Mouse (Mus musculus): ENCODE measurements around the gene Styk1. TPM values are rescaled to one million over a fixed set of nuclear protein-coding genes. Genes with fewer than 3 reads are reported as not detected.

Styk1 gene
- polyA plus RNA-seq, 1 experiment: not detected

DNA sequence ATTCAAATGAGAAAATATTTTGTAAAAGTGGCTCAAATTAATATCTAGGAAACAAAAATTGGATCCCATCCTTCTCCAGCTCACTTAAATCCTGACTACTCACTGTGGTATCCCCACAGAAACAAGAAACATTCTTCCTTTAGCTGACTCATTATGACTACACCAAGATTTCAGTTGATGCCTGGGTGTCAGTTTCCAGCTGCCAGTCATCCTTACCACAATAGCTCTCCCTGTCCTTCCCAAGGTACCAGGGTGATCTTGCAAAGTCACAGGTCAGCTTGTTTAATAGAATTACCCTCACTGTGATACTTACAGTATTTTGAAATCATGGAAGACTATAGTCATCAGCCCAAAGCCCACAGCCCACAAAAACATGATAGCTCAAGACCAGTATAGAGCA, 54.9 kb downstream of the Styk1 start:
- H3K4me3 ChIP-seq (ENCODE audit: low read depth, low read length): no peak overlapping the region
- no peaks in the 10 kb centered on the region for H3K36me3 ChIP-seq (ENCODE audit: control insufficient read depth, insufficient read depth, low read length, poor library complexity, severe bottlenecking)
- no peaks in the 10 kb centered on the region for H3K9me3 ChIP-seq (replicated peaks; ENCODE audit: control insufficient read depth, insufficient read depth, low read length, poor library complexity, severe bottlenecking)
- TF ChIP-seq POLR2A (IDR thresholded peaks at IDR 0.05; ENCODE audit: insufficient read depth, low read length) (no peak), CTCF (IDR thresholded peaks at IDR 0.05; ENCODE audit: low read depth, low read length) (no peak), EP300 (IDR thresholded peaks at IDR 0.05; ENCODE audit: insufficient read depth, low read depth, low read length) (no peak)
- no peaks in the 10 kb centered on the region for H3K27me3 ChIP-seq (ENCODE audit: control insufficient read depth, insufficient read depth, low read length, poor library complexity, severe bottlenecking)
- H3K27ac ChIP-seq (ENCODE audit: insufficient read depth, low read length): no peak overlapping the region
- no peaks in the 10 kb centered on the region for H3K4me1 ChIP-seq (ENCODE audit: control insufficient read depth, insufficient read depth, low read length)
- no peak overlapping the region for H3K9ac ChIP-seq (ENCODE audit: low read depth, poor library complexity, severe bottlenecking)

DNA sequence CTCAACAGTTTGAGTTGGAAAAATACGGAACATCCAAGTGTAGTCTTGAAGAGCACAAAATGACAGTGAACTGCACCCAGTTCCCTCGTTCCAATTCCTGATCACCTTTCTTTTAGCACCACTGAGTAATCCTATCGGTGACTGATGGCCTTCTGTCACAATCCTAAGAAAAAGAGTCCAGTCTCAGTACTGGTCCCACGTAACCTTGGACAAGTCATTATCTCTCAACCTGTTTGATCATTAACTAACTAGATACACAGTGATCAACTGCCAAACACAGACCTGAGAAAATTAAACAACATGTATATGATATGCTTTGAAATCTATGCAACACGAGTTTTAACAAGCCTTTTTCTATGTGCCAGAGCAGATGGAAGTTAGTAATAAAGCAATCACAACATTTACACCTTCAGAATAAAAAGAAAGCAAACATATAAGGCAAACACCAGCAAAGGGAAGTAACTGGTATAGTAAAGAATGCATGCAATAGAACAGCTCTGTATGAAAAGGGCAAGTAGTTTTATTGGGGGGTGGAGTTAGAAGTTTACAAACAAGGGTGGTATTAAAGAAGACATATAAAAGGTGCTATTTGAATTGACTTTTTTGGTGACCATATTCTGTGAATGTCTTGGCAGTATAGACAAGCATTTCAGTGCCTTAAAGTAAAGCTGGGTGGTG, 58.8 kb downstream of the Styk1 start:
- Histone ChIP-seq H3K27ac (ENCODE audit: insufficient read depth, low read length) (no peak overlapping the region), H3K4me1 (ENCODE audit: control insufficient read depth, insufficient read depth, low read length) (no peaks in the 10 kb centered on the region), H3K36me3 (ENCODE audit: control insufficient read depth, insufficient read depth, low read length, poor library complexity, severe bottlenecking) (no peaks in the 10 kb centered on the region), H3K4me3 (ENCODE audit: low read depth, low read length) (no peak overlapping the region), H3K27me3 (ENCODE audit: control insufficient read depth, insufficient read depth, low read length, poor library complexity, severe bottlenecking) (no peaks in the 10 kb centered on the region), H3K9ac (ENCODE audit: low read depth, poor library complexity, severe bottlenecking) (no peak overlapping the region), H3K9me3 (replicated peaks; ENCODE audit: control insufficient read depth, insufficient read depth, low read length, poor library complexity, severe bottlenecking) (no peaks in the 10 kb centered on the region)
- TF ChIP-seq POLR2A (IDR thresholded peaks at IDR 0.05; ENCODE audit: insufficient read depth, low read length): no peak
- TF ChIP-seq EP300 (IDR thresholded peaks at IDR 0.05; ENCODE audit: insufficient read depth, low read depth, low read length): no peak
- TF ChIP-seq CTCF (IDR thresholded peaks at IDR 0.05; ENCODE audit: low read depth, low read length): no peak

DNA sequence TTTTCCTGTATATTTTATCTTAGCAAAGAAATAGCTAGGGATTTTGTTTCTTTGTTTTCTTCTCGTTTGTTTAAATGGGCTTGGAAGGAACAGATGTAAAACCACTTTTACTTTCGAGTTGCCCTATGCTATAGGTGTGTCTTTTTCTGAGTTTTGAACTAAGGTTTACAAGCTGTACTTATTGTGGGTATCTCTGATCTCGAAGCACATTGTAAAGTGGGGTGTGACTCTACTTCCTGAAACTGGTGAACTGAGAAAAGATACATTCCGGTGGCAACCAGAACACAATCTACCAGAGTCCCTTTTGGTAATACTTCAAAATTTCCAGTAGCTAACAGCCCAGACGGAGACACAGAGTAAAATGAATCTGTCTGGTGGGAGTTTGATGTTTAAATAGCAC, 59.5 kb downstream of the Styk1 start:
- H3K4me1 ChIP-seq (ENCODE audit: control insufficient read depth, insufficient read depth, low read length): no peaks in the 10 kb centered on the region
- H3K9ac ChIP-seq (ENCODE audit: low read depth, poor library complexity, severe bottlenecking): no peak overlapping the region
- no peaks in the 10 kb centered on the region for H3K27me3 ChIP-seq (ENCODE audit: control insufficient read depth, insufficient read depth, low read length, poor library complexity, severe bottlenecking)
- H3K4me3 ChIP-seq (ENCODE audit: low read depth, low read length): no peak overlapping the region
- H3K36me3 ChIP-seq (ENCODE audit: control insufficient read depth, insufficient read depth, low read length, poor library complexity, severe bottlenecking): no peaks in the 10 kb centered on the region
- no peak overlapping the region for H3K27ac ChIP-seq (ENCODE audit: insufficient read depth, low read length)
- TF ChIP-seq EP300 (IDR thresholded peaks at IDR 0.05; ENCODE audit: insufficient read depth, low read depth, low read length): no peak
- TF ChIP-seq POLR2A (IDR thresholded peaks at IDR 0.05; ENCODE audit: insufficient read depth, low read length): no peak
- no peak for TF ChIP-seq CTCF (IDR thresholded peaks at IDR 0.05; ENCODE audit: low read depth, low read length)
- H3K9me3 ChIP-seq (replicated peaks; ENCODE audit: control insufficient read depth, insufficient read depth, low read length, poor library complexity, severe bottlenecking): no peaks in the 10 kb centered on the region

DNA sequence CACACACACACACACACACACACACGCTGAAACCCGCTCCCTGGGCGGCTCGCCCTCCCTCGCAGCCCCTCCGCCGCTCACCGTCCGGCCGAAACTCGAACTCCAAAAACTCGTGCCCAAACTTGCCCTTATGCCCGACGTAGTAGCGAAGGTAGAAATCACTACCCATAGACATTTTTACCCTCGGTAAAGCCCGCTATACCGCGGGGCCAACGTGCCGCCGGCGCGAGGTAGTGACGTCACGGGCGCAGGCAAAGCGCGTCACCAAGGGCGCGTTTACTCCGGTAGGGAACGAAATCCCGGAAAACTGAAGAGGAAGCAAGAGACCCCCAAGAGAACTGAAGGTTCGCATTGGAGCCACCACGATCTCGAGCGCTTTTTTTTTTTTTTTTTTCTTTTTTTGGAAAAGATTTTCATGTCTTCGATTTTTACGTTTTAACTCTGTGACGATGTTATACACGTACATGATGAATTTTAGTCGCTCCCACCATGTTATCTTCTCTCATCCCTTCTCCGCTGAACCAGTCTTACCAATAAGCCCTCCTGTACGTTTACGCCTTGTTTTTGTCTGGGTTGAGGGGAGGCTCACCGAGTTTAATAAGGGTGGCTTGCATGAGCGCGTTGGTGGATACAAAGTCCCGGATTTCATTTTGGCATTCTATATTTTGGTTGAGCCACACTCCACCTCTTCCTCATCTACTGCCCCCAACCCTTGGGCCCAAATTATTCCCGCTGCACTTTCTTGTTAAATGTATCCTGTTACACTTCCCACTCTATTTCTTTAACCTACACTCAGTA, 60.2 kb downstream of the Styk1 start, which contains the start of gene Magohb:
TSS of gene Magohb (minus strand) at position 254 of the 798 bp plus-strand sequence.
- peak within 1 kb of the TSS; percentile 45 for H3K9ac ChIP-seq (ENCODE audit: low read depth, poor library complexity, severe bottlenecking)
- TF ChIP-seq POLR2A (IDR thresholded peaks at IDR 0.05; ENCODE audit: insufficient read depth, low read length) (no peak), EP300 (IDR thresholded peaks at IDR 0.05; ENCODE audit: insufficient read depth, low read depth, low read length) (no peak), CTCF (IDR thresholded peaks at IDR 0.05; ENCODE audit: low read depth, low read length) (no peak)
- H3K4me1 ChIP-seq (ENCODE audit: control insufficient read depth, insufficient read depth, low read length): no peaks in the 10 kb centered on the region
- H3K36me3 ChIP-seq (ENCODE audit: control insufficient read depth, insufficient read depth, low read length, poor library complexity, severe bottlenecking): no peaks in the 10 kb centered on the region
- no peaks in the 10 kb centered on the region for H3K27me3 ChIP-seq (ENCODE audit: control insufficient read depth, insufficient read depth, low read length, poor library complexity, severe bottlenecking)
- peak within 1 kb of the TSS; percentile 84 for H3K4me3 ChIP-seq (ENCODE audit: low read depth, low read length)
- H3K9me3 ChIP-seq (replicated peaks; ENCODE audit: control insufficient read depth, insufficient read depth, low read length, poor library complexity, severe bottlenecking): no peaks in the 10 kb centered on the region
- no peak within 1 kb of the TSS for H3K27ac ChIP-seq (ENCODE audit: insufficient read depth, low read length)

DNA sequence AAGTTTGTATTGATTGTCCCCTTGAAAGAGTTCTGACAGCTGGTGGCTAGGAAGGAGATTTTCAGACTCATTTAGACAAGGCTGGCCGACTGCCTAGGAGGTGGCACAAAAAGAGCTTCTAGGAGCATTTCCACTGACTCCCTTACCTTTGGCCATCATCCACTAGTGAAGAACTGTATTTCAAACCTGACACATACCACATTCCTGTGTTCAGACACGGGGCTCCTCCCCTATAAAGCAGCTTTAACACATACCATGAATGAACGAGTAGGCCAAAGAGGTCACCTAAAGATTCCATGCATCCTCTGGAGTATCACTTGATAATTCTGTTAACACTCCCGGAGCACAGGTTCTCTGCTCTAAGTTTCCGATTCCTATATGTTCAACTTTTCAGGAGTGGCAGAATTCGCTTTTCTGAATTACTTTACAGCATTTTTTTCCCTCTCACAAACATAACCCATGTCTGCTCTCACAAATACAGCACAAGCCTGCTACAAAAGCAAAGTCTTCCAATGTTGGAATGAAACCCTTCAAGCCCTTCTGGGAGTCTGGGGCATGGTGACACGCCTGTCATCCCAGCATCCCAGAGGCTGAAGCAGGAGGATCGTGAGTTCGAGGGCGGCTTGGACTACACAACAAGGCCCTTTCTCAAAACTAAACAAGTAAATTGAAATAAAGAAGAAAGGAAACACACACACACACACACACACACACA, 61.0 kb downstream of the Styk1 start:
- Histone ChIP-seq H3K9me3 (replicated peaks; ENCODE audit: control insufficient read depth, insufficient read depth, low read length, poor library complexity, severe bottlenecking) (no peaks in the 10 kb centered on the region), H3K36me3 (ENCODE audit: control insufficient read depth, insufficient read depth, low read length, poor library complexity, severe bottlenecking) (no peaks in the 10 kb centered on the region), H3K27me3 (ENCODE audit: control insufficient read depth, insufficient read depth, low read length, poor library complexity, severe bottlenecking) (no peaks in the 10 kb centered on the region), H3K9ac (ENCODE audit: low read depth, poor library complexity, severe bottlenecking) (peak overlapping the region; percentile 45), H3K4me1 (ENCODE audit: control insufficient read depth, insufficient read depth, low read length) (no peaks in the 10 kb centered on the region), H3K27ac (ENCODE audit: insufficient read depth, low read length) (no peak overlapping the region), H3K4me3 (ENCODE audit: low read depth, low read length) (peak overlapping the region; percentile 84)
- TF ChIP-seq EP300 (IDR thresholded peaks at IDR 0.05; ENCODE audit: insufficient read depth, low read depth, low read length) (no peak), POLR2A (IDR thresholded peaks at IDR 0.05; ENCODE audit: insufficient read depth, low read length) (no peak), CTCF (IDR thresholded peaks at IDR 0.05; ENCODE audit: low read depth, low read length) (no peak)

Measured in ES-Bruce4 (cell line).